Mouse (Mus musculus): Measurements from ENCODE around the gene Ckap2l.

Gene Ckap2l

DNA sequence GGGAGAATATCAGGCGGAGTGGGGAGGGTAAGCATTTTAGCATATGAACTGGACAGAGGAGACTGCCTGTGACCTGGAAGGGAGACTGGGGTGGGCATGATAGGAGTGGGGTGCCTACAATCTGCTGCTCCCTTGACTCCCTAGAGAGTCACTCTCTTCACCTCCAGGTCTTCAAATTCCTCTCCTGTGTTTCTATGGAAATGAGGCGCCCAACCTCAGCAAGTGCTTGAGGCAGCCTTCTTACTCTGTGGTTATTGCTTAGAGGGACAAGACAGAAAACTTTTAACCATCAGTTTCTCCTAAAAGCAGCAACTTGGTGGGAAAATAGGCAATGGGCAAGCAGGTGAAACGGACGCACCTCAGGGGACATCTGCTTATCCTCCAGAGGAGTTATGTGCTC, 60.5 kb downstream of the Ckap2l start:
- no peak for DNase-seq (ENCODE audit: low spot score in 2 of 2)

DNA sequence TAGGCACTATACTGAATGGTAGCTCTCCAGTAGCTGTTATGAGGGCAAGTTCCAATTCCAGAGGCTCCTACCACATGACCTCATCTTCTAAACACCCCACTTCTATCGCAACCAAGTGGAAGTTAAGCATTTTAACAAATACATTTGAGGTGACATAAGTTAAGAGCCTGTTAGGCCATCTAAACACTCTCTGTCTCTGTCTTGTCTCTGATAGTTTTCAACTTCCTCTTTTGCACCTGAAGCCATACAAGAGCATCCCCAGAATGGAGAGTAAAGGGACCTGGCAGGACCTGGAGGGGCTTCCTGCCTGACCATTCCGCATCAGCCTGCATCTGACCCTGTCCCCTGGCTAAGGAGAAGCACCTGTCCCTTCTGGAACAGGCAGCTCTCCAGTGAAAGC, 62.3 kb downstream of the Ckap2l start:
- DNase-seq (ENCODE audit: low spot score in 2 of 2), result no peak

DNA sequence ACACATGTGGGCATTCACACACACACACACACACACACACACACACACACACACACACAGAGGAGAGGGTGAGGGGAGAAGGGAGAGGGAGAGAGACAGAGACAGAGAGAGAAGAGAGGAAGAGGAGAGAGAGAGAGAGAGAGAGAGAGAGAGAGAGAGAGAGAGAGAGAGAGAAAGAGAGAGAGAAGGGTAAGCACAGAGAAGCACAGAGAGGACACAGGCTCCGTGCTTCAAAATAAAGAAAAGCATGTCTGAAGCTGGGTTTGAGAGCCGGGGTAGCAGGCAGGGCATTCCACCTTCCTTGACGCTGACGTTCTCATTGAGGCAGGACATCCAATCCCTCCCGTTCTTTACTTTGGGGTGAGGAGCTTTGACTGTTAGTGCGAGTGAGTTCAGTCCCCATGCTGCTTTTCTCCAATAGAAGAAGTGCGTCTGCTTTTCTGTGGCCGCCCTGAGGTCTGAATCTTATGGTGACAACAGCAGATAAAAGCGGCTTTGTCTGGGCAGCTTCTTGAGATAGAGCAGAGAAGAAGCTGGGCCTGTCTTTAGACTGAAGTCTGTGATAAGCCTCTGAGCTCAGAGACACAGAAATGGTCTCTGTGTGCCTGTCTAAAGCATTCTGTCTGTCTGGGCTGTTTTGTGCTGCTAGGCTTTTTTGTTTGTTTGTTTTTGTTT, 63.1 kb downstream of the Ckap2l start:
- DNase-seq (ENCODE audit: low spot score in 2 of 2), result no peak

DNA sequence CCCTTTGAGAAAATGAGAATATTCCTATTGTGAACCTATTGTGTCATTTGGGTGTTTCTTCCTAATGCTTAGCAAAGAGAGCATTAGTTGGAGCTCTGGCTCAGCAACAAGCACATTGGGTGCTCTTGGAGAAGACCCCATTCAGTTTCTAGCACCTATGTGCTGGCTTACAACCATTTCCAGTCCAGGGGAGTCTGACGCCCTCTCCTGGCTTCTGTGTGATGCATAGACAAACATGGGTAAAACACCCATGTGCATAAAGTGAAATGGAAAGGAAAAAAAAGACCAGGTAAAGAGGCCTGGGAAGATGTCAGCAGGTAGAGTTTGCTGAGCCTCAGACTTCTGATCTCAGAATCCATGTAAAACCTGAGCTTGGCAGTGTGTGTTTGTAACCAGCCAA, 63.8 kb downstream of the Ckap2l start:
- DNase-seq (ENCODE audit: low spot score in 2 of 2), result no peak

DNA sequence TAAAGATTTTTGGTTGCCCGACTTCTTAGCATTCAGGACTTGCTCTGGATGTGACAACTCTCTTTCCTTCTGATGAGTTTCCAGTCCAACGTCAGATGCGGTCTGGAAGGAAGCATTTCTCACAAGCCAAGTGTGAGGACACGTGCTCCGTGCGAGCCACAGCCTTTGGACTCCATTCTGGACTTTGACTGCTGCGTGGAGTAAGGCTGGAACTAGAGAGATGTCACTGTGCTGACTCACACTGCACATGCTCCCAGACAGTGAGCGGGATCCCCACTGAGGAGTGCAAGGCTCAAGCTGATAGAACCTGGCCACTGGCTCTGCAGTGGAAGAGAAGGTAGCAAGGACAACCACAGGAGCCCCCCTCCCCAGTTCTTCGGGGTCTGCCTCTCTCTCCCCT, 64.5 kb downstream of the Ckap2l start:
- peak; percentile 33 to 39 for DNase-seq (ENCODE audit: low spot score in 2 of 2)

DNA sequence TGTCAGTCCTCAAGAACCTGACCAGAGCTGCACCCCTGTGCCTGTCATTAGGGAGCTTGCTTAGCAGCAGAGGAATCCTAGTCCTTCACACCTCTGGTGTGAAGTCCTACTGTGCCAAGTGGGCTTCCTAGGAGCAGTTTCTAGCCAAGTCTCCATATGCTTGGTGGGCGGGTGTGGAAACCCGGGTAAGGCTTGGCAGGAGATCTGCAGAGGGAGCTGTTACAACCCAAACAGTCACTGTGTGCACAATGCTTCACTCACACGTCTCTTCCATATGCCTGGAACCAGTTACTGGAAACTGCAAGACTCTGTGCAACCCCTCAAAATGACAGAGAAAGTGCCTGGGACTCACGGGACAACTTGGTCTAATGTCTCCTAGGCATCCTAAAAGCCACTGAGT, 65.0 kb downstream of the Ckap2l start:
- DNase-seq (ENCODE audit: low spot score in 2 of 2), result peak; percentile 88 to 94

DNA sequence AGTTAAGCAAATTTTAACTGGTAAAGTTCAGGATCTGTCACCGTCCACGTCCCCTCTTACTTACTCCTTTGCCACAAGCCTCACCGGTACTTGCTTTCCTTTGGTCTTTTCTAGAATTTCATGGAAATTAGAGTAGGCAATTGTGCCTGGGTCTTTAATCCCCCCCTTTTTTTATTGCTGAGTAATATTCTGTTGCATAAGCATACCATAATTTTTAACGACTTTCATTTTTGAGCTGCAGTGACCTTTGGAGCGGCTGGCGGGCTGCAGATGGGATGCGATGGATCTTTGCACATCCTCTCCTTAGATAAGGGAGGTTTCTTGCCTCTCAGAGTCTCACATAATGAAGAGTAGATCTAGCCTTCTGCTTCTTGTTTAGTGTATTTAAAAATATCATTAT, 67.7 kb downstream of the Ckap2l start:
- DNase-seq (ENCODE audit: low spot score in 2 of 2), result no peak

DNA sequence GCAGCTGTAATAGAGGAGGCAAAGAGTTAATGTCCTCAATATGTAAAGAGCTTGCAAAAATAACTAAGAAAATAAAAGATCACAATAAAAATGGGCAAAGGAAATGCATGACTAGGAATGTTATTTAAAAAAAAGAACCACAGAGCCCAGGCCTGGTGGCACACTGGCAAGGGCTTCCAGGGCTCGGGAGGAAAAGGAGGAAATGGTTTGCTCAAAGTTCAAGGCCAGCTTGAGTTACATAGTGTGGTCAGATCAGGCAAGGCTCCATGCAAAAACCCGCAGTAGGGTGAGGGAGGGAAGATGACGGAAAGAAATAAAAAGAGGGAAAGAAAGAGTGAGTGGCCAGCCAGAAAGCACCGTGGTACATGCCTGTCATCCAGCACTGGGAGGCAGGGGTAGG, 68.4 kb downstream of the Ckap2l start:
- no peak for DNase-seq (ENCODE audit: low spot score in 2 of 2)

DNA sequence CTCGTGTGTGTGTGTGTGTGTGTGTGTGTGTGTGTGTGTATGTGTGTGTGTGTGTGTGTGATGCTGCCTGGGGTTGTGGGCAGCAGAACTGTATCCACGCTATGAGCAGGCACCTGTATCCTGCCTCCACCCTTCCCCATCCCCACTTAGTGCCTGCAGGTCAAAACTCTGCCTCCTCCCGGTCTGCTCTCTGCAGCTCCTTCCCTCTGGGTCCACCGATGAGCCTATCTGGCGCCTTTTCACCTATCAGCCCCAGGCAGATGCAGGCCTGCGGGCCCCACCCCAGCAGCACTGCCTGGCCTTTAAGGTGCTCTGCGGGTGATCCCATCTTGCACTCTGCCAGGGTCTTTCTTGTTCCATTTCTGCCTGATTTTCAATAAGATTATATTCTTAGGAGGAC, 69.3 kb downstream of the Ckap2l start:
- DNase-seq (ENCODE audit: low spot score in 2 of 2), result no peak

DNA sequence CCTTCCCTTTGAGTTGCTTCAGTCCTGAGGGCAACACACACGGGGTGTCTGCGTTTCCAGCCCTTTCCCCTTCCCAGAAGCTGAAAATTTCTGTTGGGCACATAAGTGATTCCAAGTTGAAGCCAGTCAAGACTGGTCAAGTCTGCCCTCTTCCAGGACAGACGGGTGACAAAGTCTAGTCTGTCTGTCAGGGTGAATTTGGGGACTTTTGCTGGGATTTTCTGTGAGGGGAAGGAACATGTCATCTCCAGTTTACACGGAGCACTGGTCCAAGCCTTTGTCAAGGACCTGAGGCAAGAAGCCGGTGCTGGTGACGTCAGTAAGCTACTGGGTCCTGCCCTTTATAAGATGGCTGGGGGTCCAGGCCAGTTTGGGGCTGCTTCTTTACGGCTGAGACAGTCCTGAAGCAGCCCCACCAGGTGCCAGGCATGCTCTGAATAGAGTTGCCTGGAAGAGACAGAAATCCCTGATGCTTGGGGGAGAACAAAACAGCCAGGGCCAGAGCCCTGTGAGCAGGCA, 69.9 kb downstream of the Ckap2l start:
- no peak for DNase-seq (ENCODE audit: low spot score in 2 of 2)

DNA sequence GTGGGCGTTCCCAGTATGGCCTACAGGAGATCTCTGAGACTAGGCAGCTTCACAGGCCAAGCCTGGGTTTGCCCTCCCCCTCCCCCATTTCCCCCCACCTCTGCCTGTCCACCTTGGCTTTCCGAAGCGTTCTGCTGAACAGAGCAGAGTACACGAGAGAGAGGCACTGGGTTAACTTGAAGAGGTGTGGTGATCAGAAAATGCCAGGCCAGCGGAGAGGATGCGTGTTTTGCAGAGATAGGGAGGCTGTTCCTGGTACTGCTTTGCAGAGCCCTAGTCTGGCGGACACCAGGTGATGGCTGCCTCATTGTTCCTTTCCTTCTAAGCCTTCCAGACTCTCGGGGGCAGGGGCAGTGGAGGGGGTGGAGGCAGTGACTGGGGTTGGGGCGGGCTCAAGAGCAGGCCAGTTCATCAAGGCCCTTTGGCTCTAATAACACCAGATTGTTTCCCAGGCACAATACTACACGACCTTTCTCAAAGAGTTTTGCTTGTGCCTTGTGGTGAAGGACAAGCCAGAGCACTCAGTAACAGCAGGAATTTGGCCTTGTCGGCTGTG, 70.6 kb downstream of the Ckap2l start:
- DNase-seq (ENCODE audit: low spot score in 2 of 2), result no peak

DNA sequence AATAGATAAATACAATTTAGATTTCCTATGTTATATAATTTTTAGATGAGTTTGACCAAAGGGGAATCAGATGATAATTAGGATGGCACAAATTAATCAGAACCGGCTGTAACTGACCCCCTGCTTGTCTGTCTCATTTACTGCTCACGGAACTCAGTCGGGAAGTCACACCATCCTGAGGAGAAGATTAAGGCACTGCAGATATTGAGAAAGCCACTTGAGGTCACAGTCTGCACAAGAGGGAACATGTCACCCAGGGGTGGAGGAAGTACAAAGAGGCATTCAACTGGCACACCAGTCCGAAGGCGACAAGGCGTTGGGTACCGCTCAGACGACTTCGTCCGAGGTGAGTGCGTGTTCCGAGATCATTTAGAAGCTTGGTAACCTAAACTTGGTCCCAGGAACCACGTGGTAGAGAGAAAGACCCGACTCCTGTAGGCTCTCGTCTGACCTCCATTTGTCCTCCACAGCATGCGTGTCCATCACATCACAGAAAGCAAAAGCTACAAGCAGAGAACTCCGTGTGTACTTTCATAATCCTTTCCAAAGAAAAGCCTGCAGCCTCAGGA, 71.7 kb downstream of the Ckap2l start:
- DNase-seq (ENCODE audit: low spot score in 2 of 2), result no peak

DNA sequence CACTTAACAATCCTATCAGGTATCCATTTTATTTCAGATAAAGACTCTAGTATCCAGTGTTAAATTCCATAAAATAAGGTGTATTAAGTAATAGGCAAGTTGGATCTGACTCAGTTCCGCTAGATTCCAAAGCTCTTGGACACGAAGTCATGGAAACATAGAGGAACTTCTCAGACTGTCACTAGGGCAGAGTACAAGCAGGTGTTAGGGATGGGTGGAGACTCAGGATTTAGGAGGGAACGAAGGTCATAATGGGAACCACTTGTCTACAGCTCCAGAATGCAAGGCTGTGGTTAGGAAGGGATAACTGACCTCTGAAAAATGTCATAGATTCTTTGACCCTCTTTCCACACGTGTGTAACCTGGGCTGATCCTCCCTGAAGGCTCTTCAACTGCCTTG, 72.8 kb downstream of the Ckap2l start:
- DNase-seq (ENCODE audit: low spot score in 2 of 2), result no peak

DNA sequence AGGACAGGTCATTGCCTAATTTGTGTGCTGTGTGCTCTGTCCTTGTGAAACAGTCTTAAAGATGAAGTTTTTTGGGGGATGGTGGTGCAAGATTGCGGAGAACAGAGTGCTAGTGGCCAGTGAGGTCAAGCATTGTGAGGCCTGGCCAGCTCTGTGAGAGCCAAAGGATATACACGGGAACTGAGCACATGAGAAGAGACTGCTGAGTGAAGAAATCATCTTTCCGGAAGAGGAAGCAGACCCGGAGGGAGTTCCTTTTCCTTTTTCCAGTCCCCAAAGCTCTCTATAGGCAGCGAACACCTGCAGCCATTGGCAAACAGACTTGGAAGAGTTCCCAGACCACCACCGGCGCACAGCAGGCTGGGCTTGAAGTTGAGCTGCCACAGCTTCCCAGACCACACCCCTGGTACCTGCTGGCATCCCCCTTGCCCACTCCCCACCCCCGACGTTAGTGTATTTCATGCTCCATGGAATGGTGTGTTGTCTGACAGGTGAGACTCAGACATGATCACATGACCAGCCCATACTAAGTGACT, 75.8 kb downstream of the Ckap2l start:
- no peak for DNase-seq (ENCODE audit: low spot score in 2 of 2)

DNA sequence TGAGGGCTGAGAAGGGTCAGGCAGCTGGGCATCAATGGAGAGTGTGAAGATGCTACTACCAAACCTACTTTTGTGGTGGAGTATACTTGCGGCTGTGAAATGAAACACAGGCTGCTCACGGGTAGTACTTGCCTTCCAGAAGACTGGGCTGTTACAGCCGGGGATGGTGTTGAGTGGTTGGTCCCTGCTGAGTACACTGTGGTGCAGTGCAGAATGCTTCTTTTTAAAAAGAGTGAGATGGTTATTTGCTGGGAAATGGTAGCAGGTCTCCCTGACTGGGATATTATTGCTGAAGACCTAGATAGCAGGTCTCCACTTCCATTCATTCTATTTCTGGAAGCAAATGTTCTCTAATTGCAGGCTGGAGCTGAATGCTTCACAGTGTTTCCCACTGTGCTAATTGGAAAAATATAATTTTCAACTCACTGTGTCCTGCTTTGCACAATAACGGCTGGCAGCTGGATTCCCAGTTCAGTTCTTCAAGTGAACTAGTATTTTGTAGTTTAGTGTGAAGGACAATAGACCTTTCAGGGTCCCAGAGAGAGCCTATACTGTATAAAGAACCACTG, 78.4 kb downstream of the Ckap2l start:
- no peak for DNase-seq (ENCODE audit: low spot score in 2 of 2)
